Mouse (Mus musculus): ENCODE measurements at regions not wholly inside any gene's neighbourhood (a gene's known extent, or its start where the extent isn't known, plus 50 kb on each side); places are given as distances from the start of the nearest gene placed in this dataset.

DNA sequence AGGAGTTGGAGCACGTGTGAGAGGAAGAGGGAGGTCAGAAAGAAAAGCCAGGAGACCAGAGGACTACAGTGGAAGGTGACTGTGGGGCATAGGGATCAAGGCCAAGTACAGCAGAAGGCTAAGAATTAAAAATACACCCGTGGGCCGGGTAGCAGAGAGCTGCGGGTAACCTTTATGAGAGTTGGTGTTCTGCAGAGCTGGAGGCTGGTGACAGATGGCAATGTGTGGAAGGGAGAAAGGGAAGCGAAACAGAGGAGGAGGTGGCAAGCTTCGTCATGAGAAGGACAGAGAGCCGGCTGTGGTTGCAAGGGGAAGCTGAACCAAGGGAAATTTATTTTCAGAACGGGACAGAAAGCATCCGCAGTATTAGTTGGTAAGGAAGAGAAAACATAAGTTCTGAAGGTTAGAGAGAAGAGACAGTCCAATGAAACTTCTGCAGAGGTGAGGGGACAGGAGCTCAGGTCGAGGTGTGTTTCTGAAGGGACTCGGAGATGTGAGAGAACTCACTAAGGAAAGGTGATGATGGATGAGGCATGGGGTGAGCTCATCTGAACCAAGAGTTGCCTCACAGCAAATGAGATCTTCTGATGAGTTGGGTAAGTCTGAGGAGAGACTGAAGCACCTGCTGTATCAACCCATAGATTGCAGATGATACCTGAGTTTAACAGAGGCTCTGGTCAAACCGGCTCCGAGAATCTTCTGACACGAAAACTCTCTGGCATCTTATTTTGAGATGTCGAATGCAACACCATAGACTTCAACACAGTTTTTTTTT is 200.6 kb downstream of the Gm10260 start:
- DNase-seq (ENCODE audit: low spot score) = no peak

DNA sequence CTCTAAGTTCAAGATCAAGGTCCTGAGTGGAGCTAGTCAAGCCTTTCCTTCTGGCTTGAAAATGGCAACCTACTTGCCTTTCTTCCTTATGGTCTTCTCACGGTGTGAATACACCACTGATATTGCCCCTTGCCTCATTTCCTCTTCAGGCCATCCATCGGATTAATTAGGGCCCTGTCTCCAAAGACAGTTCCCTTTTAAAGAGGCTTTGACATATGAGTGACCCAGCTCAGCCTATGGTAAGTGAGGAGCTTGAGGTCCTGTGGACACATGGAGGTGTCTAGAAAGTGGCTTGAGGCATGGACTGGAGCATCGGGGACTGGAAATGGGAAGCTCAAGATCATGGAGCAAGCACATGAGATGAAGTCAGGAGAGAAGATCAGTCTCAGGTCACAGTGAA is 201.5 kb downstream of the Gm10260 start:
- no peak for DNase-seq (ENCODE audit: low spot score)

GRCm38 (mm10) chr13:97555312-97555711 is 205.1 kb downstream of the Gm10260 start:
- no peak for DNase-seq (ENCODE audit: low spot score)

DNA sequence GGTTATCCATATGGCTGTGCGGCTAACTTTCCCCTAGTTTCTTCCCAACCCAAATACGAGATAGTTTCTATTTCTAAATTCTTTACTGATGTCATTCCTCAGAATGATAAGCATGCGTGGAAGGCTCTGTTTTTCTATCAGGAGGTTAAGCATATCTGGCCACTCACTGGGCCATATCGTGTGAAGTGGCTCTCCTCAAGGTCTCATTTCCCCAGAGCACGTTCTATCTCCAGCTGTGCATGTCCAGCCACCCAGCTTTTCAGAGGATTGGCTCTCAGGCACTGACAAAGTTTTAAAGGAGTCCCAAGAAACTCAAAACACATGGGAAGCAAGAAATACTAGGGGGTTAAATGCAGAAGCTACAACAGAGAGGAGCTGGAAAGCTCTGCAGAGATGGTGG is 205.8 kb downstream of the Gm10260 start:
- DNase-seq (ENCODE audit: low spot score) = no peak

DNA sequence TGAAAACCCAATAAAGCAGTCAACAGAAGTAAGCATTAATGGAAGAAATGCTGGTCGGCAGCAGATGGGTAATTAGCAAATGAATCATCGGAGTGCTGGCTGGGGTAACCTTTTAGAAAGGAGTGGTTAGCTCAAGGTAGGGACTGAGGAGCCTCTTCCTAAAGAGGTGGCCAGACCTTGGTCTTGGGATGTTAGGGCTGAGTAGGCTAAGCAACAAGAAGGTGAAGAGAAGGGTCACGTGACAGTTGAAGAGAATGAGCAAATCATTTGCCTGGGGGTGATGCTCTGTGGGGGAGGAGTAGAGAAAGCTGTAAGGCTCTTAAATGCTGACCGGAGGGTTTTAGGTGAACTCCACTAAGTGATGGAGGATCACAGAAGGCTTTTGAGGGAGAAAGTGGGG is 208.2 kb downstream of the Gm10260 start:
- no peak for DNase-seq (ENCODE audit: low spot score)

DNA sequence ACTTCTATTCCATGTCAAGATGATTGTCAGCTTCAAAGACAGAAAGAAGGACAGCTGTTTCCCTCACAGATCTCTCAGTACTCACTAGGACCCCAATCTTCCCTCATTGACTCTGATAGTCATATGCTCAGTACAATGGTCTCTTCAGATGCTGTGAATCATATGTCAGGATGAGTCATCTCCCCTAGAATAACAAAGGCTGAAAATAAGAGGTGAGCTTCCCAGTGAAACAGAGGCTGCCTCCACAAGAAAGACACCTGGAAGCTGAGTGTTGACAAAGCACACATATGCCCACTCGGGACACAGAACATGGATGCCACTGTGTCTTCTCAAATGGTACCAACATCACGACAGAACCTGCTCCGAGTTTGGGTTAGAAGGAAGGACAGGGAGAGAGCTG is 209.6 kb downstream of the Gm10260 start:
- no peak for DNase-seq (ENCODE audit: low spot score)

- no peak for DNase-seq (ENCODE audit: low spot score)
These were observed 210.3 kb downstream of the Gm10260 start for GRCm38 (mm10) chr13:97550172-97550571.

DNA sequence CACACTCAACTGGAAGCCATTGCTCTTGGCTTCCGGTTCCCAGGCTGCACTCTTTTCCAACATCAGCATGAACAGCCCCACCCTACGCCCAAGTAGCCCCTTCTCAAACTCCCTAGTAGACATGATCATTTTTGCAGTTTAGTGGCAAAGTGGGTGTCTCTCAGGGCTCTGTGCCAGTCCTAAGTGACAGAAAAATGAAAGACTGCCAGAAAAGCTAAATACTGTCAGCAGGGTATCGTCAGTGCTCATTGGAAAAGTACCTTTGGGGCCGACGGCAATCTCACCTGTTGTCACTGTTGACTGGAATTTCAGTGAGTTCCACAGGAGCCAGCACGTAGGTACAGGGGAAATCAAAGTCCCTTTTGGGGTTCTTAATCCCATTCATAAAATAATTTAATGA is 211.0 kb downstream of the Gm10260 start:
- no peak for DNase-seq (ENCODE audit: low spot score)

- no peak for DNase-seq (ENCODE audit: low spot score)
These were observed 211.9 kb downstream of the Gm10260 start for GRCm38 (mm10) chr13:97548527-97548977.

DNA sequence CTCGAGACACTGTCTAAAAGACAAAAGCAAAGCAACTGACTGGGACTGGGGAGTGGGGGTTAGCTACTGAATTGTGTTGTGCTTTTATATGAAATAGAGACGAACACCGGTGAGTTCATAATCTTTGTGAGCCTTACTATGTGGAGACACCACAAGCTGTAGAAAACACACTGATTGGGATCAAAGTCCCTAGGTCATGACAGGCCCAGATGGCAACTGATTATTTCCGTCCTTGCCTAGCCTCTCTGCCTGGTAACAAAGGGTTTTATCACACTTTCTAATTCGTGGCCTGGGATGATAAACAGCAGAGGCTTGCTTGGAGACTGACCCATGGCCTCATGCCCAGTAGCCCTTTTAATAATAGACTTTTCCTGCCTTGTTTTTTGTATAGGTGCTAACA is 213.5 kb downstream of the Gm10260 start:
- DNase-seq (ENCODE audit: low spot score) = no peak

DNA sequence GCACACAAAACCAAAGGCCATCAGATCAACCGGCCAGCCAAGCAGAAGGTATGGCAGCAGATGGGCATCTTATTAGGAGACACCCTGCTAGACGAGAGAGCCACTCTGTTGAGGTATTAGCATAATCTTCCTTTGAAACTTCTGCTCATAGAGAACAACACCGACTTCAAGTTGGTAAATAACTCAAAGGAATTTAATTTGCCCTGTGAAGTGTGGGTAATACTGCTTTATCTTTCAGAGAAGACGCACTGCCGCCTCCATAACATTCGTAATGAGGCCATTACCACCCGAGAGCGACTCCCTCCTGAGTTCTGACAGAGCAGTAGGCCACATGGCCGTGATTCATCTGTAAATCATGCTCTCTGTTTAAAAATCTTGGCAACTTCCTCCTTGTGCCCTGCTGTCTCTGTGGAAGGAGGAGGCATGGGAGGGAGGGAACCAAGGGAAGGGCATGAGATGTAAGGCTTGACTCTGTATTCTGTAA is 214.4 kb downstream of the Gm10260 start:
- no peak for DNase-seq (ENCODE audit: low spot score)

DNA sequence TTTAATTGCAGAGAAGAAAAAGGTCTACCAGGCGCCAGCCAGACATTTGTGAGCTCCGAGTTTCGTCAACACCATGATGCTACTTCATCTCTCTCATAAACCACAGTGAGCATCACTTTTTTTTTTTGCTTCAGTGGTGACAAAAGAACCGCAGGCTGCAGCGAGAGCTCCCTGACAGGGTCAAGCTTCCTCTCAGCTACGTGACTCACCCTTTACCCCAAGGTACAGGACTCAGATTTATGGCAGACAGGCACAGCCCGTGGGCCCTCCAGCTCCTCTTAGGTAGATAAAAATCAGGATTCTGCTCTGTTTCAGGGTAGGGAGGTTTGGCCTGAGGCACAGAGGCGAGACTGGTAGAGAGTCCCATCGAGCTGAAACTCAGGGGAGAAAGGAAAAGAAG is 220.7 kb downstream of the Gm10260 start:
- no peak for DNase-seq (ENCODE audit: low spot score)

DNA sequence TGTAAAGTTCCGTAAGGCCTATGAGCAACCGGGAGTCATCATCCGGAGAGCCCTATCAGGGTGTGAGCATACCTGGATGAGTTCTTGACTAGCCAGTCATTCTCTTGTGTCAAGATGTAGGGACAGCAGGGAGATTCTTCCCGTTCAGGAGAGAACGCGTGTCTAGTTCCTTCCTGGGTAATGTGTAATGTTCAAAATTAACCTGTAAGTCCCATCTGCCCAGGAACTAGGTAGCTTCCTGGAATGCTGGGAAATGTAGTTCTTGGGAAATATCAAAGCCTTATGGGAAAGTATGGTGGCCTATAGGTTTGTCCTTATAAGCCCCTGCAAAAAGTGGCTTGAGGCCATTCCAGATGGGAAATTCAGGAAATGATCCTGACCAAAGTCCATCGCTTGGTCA is 222.0 kb downstream of the Gm10260 start:
- DNase-seq (ENCODE audit: low spot score) = no peak

GRCm38 (mm10) chr13:97537686-97538085 is 222.7 kb downstream of the Gm10260 start:
- DNase-seq (ENCODE audit: low spot score) = no peak

- DNase-seq (ENCODE audit: low spot score) = no peak
These were observed 223.2 kb downstream of the Gm10260 start for GRCm38 (mm10) chr13:97537206-97537605.

- no peak for DNase-seq (ENCODE audit: low spot score)
These were observed 226.4 kb downstream of the Gm10260 start for GRCm38 (mm10) chr13:97533896-97534666.

DNA sequence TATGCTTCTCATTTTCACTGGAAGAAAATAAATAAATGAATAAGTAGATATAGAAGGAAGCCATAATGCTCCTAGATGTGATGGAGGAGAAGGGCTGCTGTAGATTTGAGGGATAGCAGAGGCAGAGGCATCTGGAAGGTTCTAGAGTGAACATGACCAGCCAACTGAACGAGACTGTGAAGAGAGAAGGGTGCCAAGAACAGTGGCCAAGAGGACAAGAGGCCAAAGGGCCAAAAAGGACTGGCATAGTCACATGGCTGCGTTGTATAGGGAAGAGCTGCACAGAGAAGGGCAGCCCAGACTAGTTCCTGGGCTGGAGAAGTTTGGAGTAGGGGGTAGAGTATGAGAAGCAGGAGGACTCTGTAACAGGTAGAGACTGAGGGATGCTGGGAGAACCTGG is 229.3 kb downstream of the Gm10260 start:
- DNase-seq (ENCODE audit: low spot score) = no peak

GRCm38 (mm10) chr13:97530570-97530969 is 229.9 kb downstream of the Gm10260 start:
- no peak for DNase-seq (ENCODE audit: low spot score)

DNA sequence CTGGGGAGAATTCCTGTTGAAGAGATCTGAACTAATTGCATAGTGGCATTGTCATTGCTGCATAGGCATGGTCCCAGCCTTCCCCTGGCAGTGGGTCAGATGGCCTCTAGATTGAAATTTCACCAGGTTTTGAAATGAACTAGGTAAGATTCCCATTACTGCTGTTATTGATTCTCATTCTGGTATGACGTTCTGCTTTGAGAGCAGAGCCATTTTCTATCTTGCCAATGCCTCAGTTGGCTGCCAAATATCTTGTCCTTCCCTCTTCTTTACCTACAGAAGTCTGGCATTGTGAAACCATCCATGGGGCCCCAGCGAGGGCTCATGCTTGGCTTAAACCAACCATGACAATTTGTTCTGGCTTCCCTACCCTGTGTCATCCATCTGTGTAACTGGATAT is 232.5 kb downstream of the Gm10260 start:
- DNase-seq (ENCODE audit: low spot score) = no peak

- no peak for DNase-seq (ENCODE audit: low spot score)
These were observed 235.5 kb downstream of the Gm10260 start for GRCm38 (mm10) chr13:97524847-97525434.

GRCm38 (mm10) chr13:97523523-97524412 is 236.7 kb downstream of the Gm10260 start:
- DNase-seq (ENCODE audit: low spot score) = no peak

DNA sequence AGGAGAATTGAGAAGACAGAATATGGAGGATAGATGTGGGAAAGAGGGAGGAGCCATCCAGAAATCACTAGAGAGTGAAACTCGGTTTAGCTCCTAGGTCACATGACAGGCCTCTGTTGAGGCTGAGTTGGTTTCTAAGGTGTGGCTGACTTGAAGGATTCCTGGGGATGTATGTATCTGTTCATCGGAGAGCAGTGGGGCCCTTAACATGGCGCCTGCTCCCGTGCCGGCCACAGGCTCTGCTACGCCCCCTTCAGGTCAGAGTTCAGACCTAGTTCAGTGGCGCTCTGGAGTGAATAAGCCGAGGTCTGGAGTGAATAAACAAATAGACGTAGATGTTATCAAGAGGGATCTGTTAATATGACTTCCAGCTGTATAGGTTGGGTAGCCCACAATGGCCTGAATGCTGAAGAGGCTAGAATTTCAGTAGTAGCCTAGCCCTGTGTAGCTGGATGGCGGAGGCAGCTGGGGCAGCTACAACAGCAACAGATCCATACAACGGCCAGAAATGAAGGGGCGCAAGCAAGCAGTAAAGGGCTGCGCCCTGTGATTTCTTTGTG is 239.4 kb downstream of the Gm10260 start:
- no peak for DNase-seq (ENCODE audit: low spot score)
